Mouse (Mus musculus) CH12.LX (cell line): ENCODE measurements around the gene Myl9. TPM values are rescaled to one million over a fixed set of nuclear protein-coding genes. Genes with fewer than 3 reads are reported as not detected.

Source experiments
- DNase-seq: peaks from one replicate; pipeline ENCODE4 v3.0.0-alpha.2; 2013; ENCODE audit errors: extremely low read depth
- H3K27ac ChIP-seq: 2 replicates; pipeline ENCODE4 v1.5.1; 2012; ENCODE audit warnings: low read depth, mild to moderate bottlenecking, control low read depth, moderate library complexity; ENCODE audit not compliant: insufficient read depth
- H3K27me3 ChIP-seq: replicated peaks from 2 replicates; pipeline ENCODE3; 2012; ENCODE audit warnings: inconsistent platforms
- H3K36me3 ChIP-seq, 2 experiments: replicated peaks in 1 of 2; 2 replicates each; pipeline versions ENCODE3 to v1.6.1; 2012; ENCODE audit warnings: inconsistent platforms in 1 of 2, low read length in 1 of 2, mild to moderate bottlenecking in 1 of 2, mixed read lengths in 1 of 2, moderate library complexity in 1 of 2; ENCODE audit not compliant: control insufficient read depth in 1 of 2, insufficient read depth in 1 of 2
- H3K4me1 ChIP-seq, 2 experiments: 2 replicates each; pipeline ENCODE4 v1.6.1; 2012; ENCODE audit warnings: inconsistent platforms in 1 of 2, moderate library complexity in 1 of 2; ENCODE audit not compliant: insufficient read depth in 2 of 2, control insufficient read depth in 1 of 2
- H3K4me2 ChIP-seq: 2 replicates; pipeline ENCODE4 v1.6.1; 2012; ENCODE audit warnings: low read depth, mild to moderate bottlenecking, control low read depth; ENCODE audit not compliant: poor library complexity, insufficient read depth, severe bottlenecking
- H3K4me3 ChIP-seq, 3 experiments: fragments of 150-350 bp in 1 of 3; sonication (generic) in 1 of 3; replicated peaks in 1 of 3; 2 replicates each; pipeline versions ENCODE3 to v1.5.1; 2011 to 2012; ENCODE audit warnings: low read depth in 2 of 3, low read length in 2 of 3, mild to moderate bottlenecking in 2 of 3, moderate library complexity in 2 of 3, control low read depth in 1 of 3, improper control_type of control experiment in 1 of 3, inconsistent platforms in 1 of 3, mixed read lengths in 1 of 3; ENCODE audit not compliant: poor library complexity in 1 of 3
- H3K79me2 ChIP-seq: replicated peaks from 2 replicates; pipeline ENCODE4 v1.6.1; 2012; ENCODE audit warnings: mild to moderate bottlenecking, moderate library complexity; ENCODE audit not compliant: control insufficient read depth, poor library complexity, insufficient read depth, severe bottlenecking; ENCODE audit errors: extremely low read depth
- H3K9ac ChIP-seq: 2 replicates; pipeline ENCODE4 v1.6.1; 2012; ENCODE audit warnings: low read depth, mild to moderate bottlenecking, control low read depth, moderate library complexity; ENCODE audit not compliant: insufficient read depth
- H3K9me3 ChIP-seq: replicated peaks from 2 replicates; pipeline ENCODE3; 2012; ENCODE audit warnings: low read length, inconsistent platforms, mixed read lengths
- CTCF ChIP-seq, 2 experiments: IDR thresholded peaks in 1 of 2; conservative IDR thresholded peaks in 1 of 2; 2 replicates each; pipeline ENCODE4 v1.5.1; 2011 to 2012; ENCODE audit warnings: low read depth in 2 of 2, low read length in 2 of 2, improper control_type of control experiment in 1 of 2, inconsistent platforms in 1 of 2, mild to moderate bottlenecking in 1 of 2, moderate library complexity in 1 of 2
- ELF1 ChIP-seq: IDR thresholded peaks from 2 replicates; pipeline ENCODE4 v1.6.1; 2014; ENCODE audit warnings: low read depth, mild to moderate bottlenecking, inconsistent platforms, low read length, improper control_type of control experiment
- KAT2A ChIP-seq: IDR thresholded peaks from 2 replicates; pipeline ENCODE4 v1.6.1; 2012; ENCODE audit warnings: low read length, improper control_type of control experiment, inconsistent platforms; ENCODE audit not compliant: insufficient replicate concordance
- MAX ChIP-seq: IDR thresholded peaks from 2 replicates; pipeline ENCODE4 v1.6.1; 2011; ENCODE audit warnings: low read length, improper control_type of control experiment
- MEF2A ChIP-seq: IDR thresholded peaks from 2 replicates; pipeline ENCODE4 v1.6.1; 2014; ENCODE audit warnings: low read depth, mild to moderate bottlenecking, inconsistent platforms, low read length, improper control_type of control experiment, borderline replicate concordance
- MXI1 ChIP-seq: IDR thresholded peaks from 2 replicates; pipeline ENCODE4 v1.6.1; 2011; ENCODE audit warnings: mild to moderate bottlenecking, low read depth, low read length, improper control_type of control experiment
- NRF1 ChIP-seq: IDR thresholded peaks from 2 replicates; pipeline ENCODE4 v1.6.1; 2014; ENCODE audit warnings: low read depth, mild to moderate bottlenecking, inconsistent platforms, low read length, improper control_type of control experiment, moderate library complexity
- POLR2A ChIP-seq: IDR thresholded peaks from 2 replicates; pipeline ENCODE4 v1.6.1; 2011; ENCODE audit warnings: low read depth, mild to moderate bottlenecking, improper control_type of control experiment, low read length
- POLR2AphosphoS2 ChIP-seq: IDR thresholded peaks from 2 replicates; pipeline ENCODE4 v1.6.1; 2011; ENCODE audit warnings: low read depth, low read length, improper control_type of control experiment
- RCOR1 ChIP-seq: conservative IDR thresholded peaks from 2 replicates; pipeline ENCODE4 v1.6.1; 2012; ENCODE audit warnings: low read depth, mild to moderate bottlenecking, inconsistent platforms, low read length, improper control_type of control experiment
- SIN3A ChIP-seq: IDR thresholded peaks from 2 replicates; pipeline ENCODE4 v1.6.1; 2012; ENCODE audit warnings: low read length, improper control_type of control experiment, inconsistent platforms
- SMC3 ChIP-seq: IDR thresholded peaks from 2 replicates; pipeline ENCODE4 v1.6.1; 2011; ENCODE audit warnings: low read depth, low read length, improper control_type of control experiment
- TBP ChIP-seq: conservative IDR thresholded peaks from 2 replicates; pipeline ENCODE4 v1.6.1; 2011; ENCODE audit warnings: low read depth, low read length, improper control_type of control experiment
- TCF12 ChIP-seq: IDR thresholded peaks from 2 replicates; pipeline ENCODE4 v1.6.1; 2014; ENCODE audit warnings: low read depth, mild to moderate bottlenecking, inconsistent platforms, low read length, improper control_type of control experiment
- USF2 ChIP-seq: conservative IDR thresholded peaks from 2 replicates; pipeline ENCODE4 v1.6.1; 2011; ENCODE audit warnings: low read depth, low read length, improper control_type of control experiment
- ZC3H11A ChIP-seq: IDR thresholded peaks from 2 replicates; pipeline ENCODE4 v1.6.1; 2012; ENCODE audit warnings: low read depth, mild to moderate bottlenecking, inconsistent platforms, low read length, improper control_type of control experiment
- ZKSCAN1 ChIP-seq: IDR thresholded peaks from 2 replicates; pipeline ENCODE4 v1.6.1; 2012; ENCODE audit warnings: low read depth, inconsistent platforms, low read length, improper control_type of control experiment, borderline replicate concordance
- ZMIZ1 ChIP-seq: IDR thresholded peaks from 2 replicates; pipeline ENCODE4 v1.6.1; 2012; ENCODE audit warnings: low read depth, mild to moderate bottlenecking, inconsistent platforms, low read length, improper control_type of control experiment
- ZNF384 ChIP-seq: IDR thresholded peaks from 2 replicates; pipeline ENCODE4 v1.6.1; 2012; ENCODE audit warnings: low read depth, low read length, improper control_type of control experiment, inconsistent platforms
- dilution Hi-C: fragments of 300-500 bp; cut with MboI; formaldehyde crosslinking; loops from 2 replicates; pipeline ENCODE4 v1.14.3; 2020; ENCODE audit warnings: low sequenced_read_pairs; ENCODE audit not compliant: extremely low pct_unique_long_range_greater_than_20kb, extremely low pct_ligation_motif_present
- in situ Hi-C: fragments of 300-500 bp; cut with MboI; formaldehyde crosslinking; loops from 3 replicates; pipeline ENCODE4 v1.14.3; 2019; ENCODE audit warnings: low sequenced_read_pairs, low pct_ligation_motif_present, low pct_unique_long_range_greater_than_20kb, mixed read lengths
- polyA plus RNA-seq: library from polyadenylated mRNA; unstranded; fragments of >175 nt; gene quantifications from 2 replicates; pipeline ENCODE4 v1.2.1, GENCODE M21; 2012; ENCODE audit warnings: low read depth; ENCODE audit not compliant: insufficient read length
- total RNA-seq, 2 experiments: library from RNA; depleted of rRNA; stranded (reverse); fragments of 300-350 nt in 1 of 2; fragments of >200 nt in 1 of 2; gene quantifications; 2 replicates each; pipeline ENCODE4 v1.2.3; 2012 to 2014

Gene Myl9
- total and polyA plus RNA-seq, 3 experiments, result not detected

DNA sequence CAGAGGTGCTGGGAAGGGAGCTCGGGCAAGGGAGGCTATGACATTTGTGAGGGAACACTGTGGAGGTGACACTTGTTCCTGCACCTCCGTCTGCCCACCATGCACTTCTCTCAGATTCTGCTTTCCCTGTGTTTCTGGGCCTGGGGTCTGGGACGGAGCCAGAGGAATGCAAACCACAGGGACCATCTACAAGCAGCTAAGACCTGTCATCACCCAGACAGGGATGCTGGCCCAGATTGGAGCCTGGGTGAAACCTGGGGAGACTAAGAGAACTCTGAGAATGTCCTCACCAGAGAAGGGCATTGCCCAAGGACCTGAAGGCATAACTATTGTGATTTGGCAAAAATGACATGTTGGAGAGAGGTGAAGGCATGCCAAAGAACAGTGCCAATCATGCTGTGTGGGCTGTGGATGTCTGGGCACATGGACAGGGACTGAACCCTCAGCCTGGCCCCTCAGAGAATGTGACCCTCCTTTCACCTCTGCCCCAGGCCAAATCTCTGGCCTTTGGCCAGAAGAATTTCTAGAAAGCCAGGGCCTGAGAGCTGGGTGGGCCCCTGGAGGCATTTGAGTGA lies 39.4 kb upstream of the Myl9 start:
- no peak overlapping the region for H3K9ac ChIP-seq
- H3K79me2 ChIP-seq, result no peaks in the 10 kb centered on the region
- in situ Hi-C loops (no loop called here), dilution Hi-C loops (no loop called here)
- no peak overlapping the region for H3K4me2 ChIP-seq
- H3K27ac ChIP-seq, result no peak overlapping the region
- H3K4me1 ChIP-seq, result peaks cover 18 to 88% of the 10 kb centered on the region in 2 experiments
- DNase-seq, result no peak
- no peak for TF ChIP-seq ZMIZ1
- TF ChIP-seq ELF1, result no peak
- TF ChIP-seq ZC3H11A, result no peak
- no peak for TF ChIP-seq MAX
- TF ChIP-seq ZNF384, result no peak
- TF ChIP-seq POLR2A, result no peak
- TF ChIP-seq ZKSCAN1, result no peak
- no peak for TF ChIP-seq CTCF (conservative IDR thresholded peaks at IDR 0.05 in 1 of 2, IDR thresholded peaks at IDR 0.05 in 1 of 2; ENCODE audit: low read depth in 2 of 2, low read length in 2 of 2)
- TF ChIP-seq SMC3, result no peak
- TF ChIP-seq POLR2AphosphoS2, result no peak
- no peak for TF ChIP-seq MEF2A
- TF ChIP-seq TCF12, result no peak
- TF ChIP-seq TBP, result no peak
- no peak for TF ChIP-seq KAT2A
- TF ChIP-seq RCOR1, result no peak
- no peak for TF ChIP-seq MXI1
- no peak for TF ChIP-seq NRF1
- H3K9me3 ChIP-seq, result no peaks in the 10 kb centered on the region
- peaks cover 0 to 31% of the 10 kb centered on the region in 2 experiments for H3K36me3 ChIP-seq
- H3K27me3 ChIP-seq, result no peaks in the 10 kb centered on the region
- H3K4me3 ChIP-seq, result no peak overlapping the region

DNA sequence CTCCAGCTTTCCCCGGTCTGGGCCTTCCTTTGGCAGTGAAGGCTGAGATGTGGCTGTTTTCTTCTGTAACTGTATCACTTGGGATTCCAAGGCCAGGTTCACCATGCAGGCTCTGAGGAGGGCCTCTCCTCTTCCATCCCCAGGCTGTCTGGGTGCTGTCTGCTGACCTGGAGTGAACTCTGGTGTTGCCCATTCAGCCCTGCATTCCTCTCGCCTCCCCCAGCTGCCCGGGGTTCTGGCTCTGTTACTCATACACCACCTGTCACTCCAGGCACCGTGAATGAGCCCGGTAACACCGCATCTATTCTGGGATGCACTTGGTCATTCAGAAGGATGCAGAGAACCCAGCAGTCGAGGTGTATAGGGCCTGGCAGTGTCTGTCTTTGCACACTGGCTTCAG lies 38.4 kb upstream of the Myl9 start:
- in situ Hi-C loops, result no loop called here
- dilution Hi-C loops, result no loop called here

More for the DNA sequence above, 38.4 kb upstream of the Myl9 start:
- no peak overlapping the region for H3K27ac ChIP-seq
- H3K9ac ChIP-seq, result no peak overlapping the region
- H3K4me3 ChIP-seq, result no peak overlapping the region
- H3K4me2 ChIP-seq, result no peak overlapping the region
- peaks cover 18 to 90% of the 10 kb centered on the region in 2 experiments for H3K4me1 ChIP-seq
- H3K9me3 ChIP-seq, result no peaks in the 10 kb centered on the region
- TF ChIP-seq SIN3A (no peak), USF2 (no peak)
- peaks cover 0 to 40% of the 10 kb centered on the region in 2 experiments for H3K36me3 ChIP-seq
- no peaks in the 10 kb centered on the region for H3K27me3 ChIP-seq
- H3K79me2 ChIP-seq, result no peaks in the 10 kb centered on the region
- no peak for DNase-seq
